27 mouse cellular contexts compared by ENCODE assay signal in the genomic region with DNA sequence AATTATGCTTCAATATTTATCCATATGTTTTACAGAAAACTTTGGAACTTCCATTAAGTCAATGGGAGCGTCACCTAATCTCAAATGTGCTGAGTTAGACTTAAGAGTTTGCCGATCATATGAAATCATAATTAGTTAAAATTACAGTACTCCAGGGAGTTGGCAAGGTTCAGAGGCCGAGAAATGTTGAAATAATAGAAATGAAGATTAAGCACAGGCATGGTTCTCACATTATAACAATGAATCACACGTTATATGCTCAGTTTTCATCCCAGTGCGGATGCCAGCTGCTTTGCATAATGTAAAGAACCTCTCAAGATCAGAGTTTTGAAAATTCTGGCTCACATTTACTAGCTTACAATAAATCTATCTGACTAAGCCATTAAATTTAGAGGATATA.
"Had no signal": no experiment of that assay in that cellular context is flagged by ENCODE, and none has a peak within 500 bp of the region (broad histone marks: within the 10 kb centered on the region; RNA-seq: fewer than 3 reads in every experiment).

No protein-coding gene starts in this region.

- H3K4me1 ChIP-seq: heart, embryonic 15.5 days; hindbrain, embryonic 13.5 days; hindbrain, embryonic 15.5 days; kidney, embryonic 15.5 days; limb, embryonic 10.5 days; limb, embryonic 12.5 days; liver, embryonic 13.5 days; liver, embryonic 15.5 days had no signal

- H3K9ac ChIP-seq: heart, embryonic 13.5 days; heart, embryonic 15.5 days; hindbrain, embryonic 13.5 days; hindbrain, embryonic 15.5 days; kidney, embryonic 15.5 days; limb, embryonic 12.5 days; liver, embryonic 13.5 days; liver, embryonic 15.5 days had no signal

- H3K9me3 ChIP-seq: heart, embryonic 13.5 days; heart, embryonic 15.5 days; hindbrain, embryonic 13.5 days; hindbrain, embryonic 15.5 days; kidney, embryonic 15.5 days; limb, embryonic 10.5 days; limb, embryonic 12.5 days; liver, embryonic 13.5 days; liver, embryonic 15.5 days had no signal

- ATAC-seq: hindbrain, postnatal 0 days; intestine, embryonic 16.5 days had no signal

- H3K4me2 ChIP-seq: heart, embryonic 11.5 days; heart, embryonic 13.5 days; heart, embryonic 15.5 days; hindbrain, embryonic 13.5 days; hindbrain, embryonic 15.5 days; kidney, embryonic 15.5 days; limb, embryonic 12.5 days; liver, embryonic 11.5 days; liver, embryonic 13.5 days; liver, embryonic 15.5 days had no signal

- DNase-seq: gastrocnemius, postnatal 14 days; gastrocnemius, postnatal 36 days; heart, adult 11 months; heart, adult 2 months; heart, postnatal 14 days; heart, postnatal 36 days; kidney, adult 11 months; kidney, adult 8-10 months; kidney, postnatal 14 days; kidney, postnatal 36 days; liver; liver, embryonic 13.5 days had no signal

- H3K27me3 ChIP-seq: heart, embryonic 13.5 days; heart, embryonic 15.5 days; hindbrain, embryonic 13.5 days; hindbrain, embryonic 15.5 days; kidney, embryonic 15.5 days; limb, embryonic 12.5 days; liver, embryonic 13.5 days; liver, embryonic 15.5 days had no signal

- H3K4me3 ChIP-seq: heart, adult 2 months; heart, embryonic 13.5 days; heart, embryonic 15.5 days; hindbrain, embryonic 13.5 days; hindbrain, embryonic 15.5 days; kidney, embryonic 15.5 days; layer of hippocampus, adult 2 months; left cerebral cortex, adult 2 months; limb, embryonic 10.5 days; limb, embryonic 12.5 days; liver, embryonic 13.5 days; liver, embryonic 15.5 days had no signal

- H3K27ac ChIP-seq: heart, adult 2 months; heart, embryonic 13.5 days; heart, embryonic 15.5 days; hindbrain, embryonic 13.5 days; hindbrain, embryonic 15.5 days; hindbrain, postnatal 0 days; kidney, embryonic 15.5 days; kidney, postnatal 0 days; layer of hippocampus, adult 2 months; left cerebral cortex, adult 2 months; limb, embryonic 10.5 days; limb, embryonic 12.5 days; liver, embryonic 13.5 days; liver, embryonic 15.5 days had no signal

- H3K36me3 ChIP-seq: heart, embryonic 13.5 days; heart, embryonic 15.5 days; hindbrain, embryonic 13.5 days; hindbrain, embryonic 15.5 days; kidney, embryonic 15.5 days; limb, embryonic 10.5 days; limb, embryonic 12.5 days; liver, embryonic 13.5 days; liver, embryonic 15.5 days had no signal
